Mouse (Mus musculus) C2C12 (cell line): Measurements from ENCODE around the gene Lyar. TPM values are rescaled to one million over a fixed set of nuclear protein-coding genes. Genes with fewer than 3 reads are reported as not detected.

Experiments used
- H3K27me3 ChIP-seq: one replicate; pipeline ENCODE4 v1.6.1; 2011; ENCODE audit not compliant: control insufficient read depth, insufficient read depth, insufficient read length
- H3K36me3 ChIP-seq: one replicate; pipeline ENCODE4 v1.6.1; 2011; ENCODE audit not compliant: control insufficient read depth, insufficient read depth
- H3K4me3 ChIP-seq: one replicate; pipeline ENCODE4 v1.5.1; 2011; ENCODE audit warnings: mild to moderate bottlenecking, control low read depth; ENCODE audit not compliant: poor library complexity, insufficient read depth, severe bottlenecking
- H3K79me2 ChIP-seq: one replicate; pipeline ENCODE4 v1.6.1; 2011; ENCODE audit not compliant: control insufficient read depth, insufficient read depth
- H3K79me3 ChIP-seq: one replicate; pipeline ENCODE4 v1.6.1; 2011; ENCODE audit warnings: low read depth, control low read depth
- H3ac ChIP-seq: one replicate; pipeline ENCODE3; 2011; ENCODE audit warnings: low read depth; ENCODE audit not compliant: control insufficient read depth, insufficient read length
- CEBPB ChIP-seq: IDR thresholded peaks from one replicate; pipeline ENCODE4 v1.6.1; 2011; ENCODE audit warnings: low read depth, mild to moderate bottlenecking, control low read depth, moderate library complexity
- CTCF ChIP-seq: IDR thresholded peaks from one replicate; pipeline ENCODE4 v1.5.1; 2011; ENCODE audit not compliant: control insufficient read depth, insufficient read depth, insufficient read length
- FOSL1 ChIP-seq: IDR thresholded peaks from one replicate; pipeline ENCODE4 v1.8.0; 2011; ENCODE audit warnings: mild to moderate bottlenecking, low read length; ENCODE audit not compliant: poor library complexity, insufficient read depth, severe bottlenecking
- MAX ChIP-seq: IDR thresholded peaks from one replicate; pipeline ENCODE4 v1.6.1; 2011; ENCODE audit warnings: mild to moderate bottlenecking, control low read depth
- MYOD1 ChIP-seq: IDR thresholded peaks from one replicate; pipeline ENCODE4 v1.6.1; 2011; ENCODE audit warnings: low read depth; ENCODE audit not compliant: control insufficient read depth, insufficient read length
- MYOG ChIP-seq: IDR thresholded peaks from one replicate; pipeline ENCODE4 v1.6.1; 2011; ENCODE audit not compliant: control insufficient read depth, insufficient read length; ENCODE audit errors: extremely low read depth
- USF1 ChIP-seq: IDR thresholded peaks from one replicate; pipeline ENCODE4 v1.6.1; 2011; ENCODE audit warnings: low read depth, mild to moderate bottlenecking, control low read depth, moderate library complexity
- polyA plus RNA-seq: library from polyadenylated mRNA; unstranded; fragments of >200 nt; fragmentation: generic; extraction: Trizol; gene quantifications from one replicate; pipeline ENCODE4 v1.2.1, GENCODE M21; 2012; ENCODE audit warnings: missing spikeins

Lyar gene
- polyA plus RNA-seq, 1 experiment = 57.3 TPM

DNA sequence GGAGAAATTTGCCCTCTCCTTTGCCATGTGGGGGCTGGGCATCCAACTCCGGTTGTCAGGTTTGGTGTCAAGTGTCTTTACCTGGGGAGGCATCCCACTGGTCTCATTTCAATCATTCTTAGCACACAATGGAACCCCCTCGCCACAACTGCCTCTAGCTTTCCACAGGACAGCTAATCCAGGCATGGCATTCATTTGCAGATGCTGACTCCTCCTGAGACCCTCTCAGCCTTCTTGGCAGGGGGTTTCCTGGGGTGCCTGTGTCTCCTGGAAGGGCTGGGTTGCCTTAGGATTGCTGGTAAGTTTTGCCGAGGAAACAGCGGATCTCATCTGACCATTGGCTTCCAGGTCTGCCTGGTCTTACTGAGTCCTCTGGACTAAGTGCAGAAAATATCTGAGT is 55.5 kb downstream of the Lyar start, which contains the start of gene Otop1:
Otop1 (plus strand) TSS at position 202 of the 400 bp plus-strand sequence.
- H3K27me3 ChIP-seq = peaks cover 7% of the 10 kb centered on the region
- no peaks in the 10 kb centered on the region for H3K79me2 ChIP-seq
- H3K4me3 ChIP-seq = no peak within 1 kb of the TSS
- TF ChIP-seq MYOG = no peak
- no peak for TF ChIP-seq USF1
- TF ChIP-seq FOSL1 = no peak
- TF ChIP-seq CEBPB = no peak
- H3K79me3 ChIP-seq = no peaks in the 10 kb centered on the region
- H3ac ChIP-seq = no peak within 1 kb of the TSS
- peaks cover 11% of the 10 kb centered on the region for H3K36me3 ChIP-seq

DNA sequence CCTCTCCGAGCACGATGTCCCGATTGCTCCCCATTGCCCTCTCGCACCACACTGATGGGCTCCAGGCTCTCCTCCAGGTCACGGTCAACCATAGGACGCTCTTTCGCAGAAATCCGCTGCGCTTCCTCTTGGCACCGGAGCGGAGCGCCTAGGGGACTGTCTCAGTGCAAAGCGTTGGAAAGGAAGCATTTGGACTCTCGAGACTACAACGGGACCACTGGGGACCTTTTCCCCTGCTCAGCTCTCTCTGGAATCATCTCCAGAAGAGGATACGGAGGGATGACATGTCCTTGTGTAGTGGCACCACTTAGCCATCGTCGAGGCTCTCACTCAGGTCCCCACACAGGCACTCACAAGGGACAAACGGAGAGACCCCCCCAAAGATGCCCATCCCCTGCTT is 56.2 kb downstream of the Lyar start:
- Histone ChIP-seq H3K79me3 (no peaks in the 10 kb centered on the region), H3K79me2 (no peaks in the 10 kb centered on the region), H3K27me3 (peaks cover 7% of the 10 kb centered on the region), H3K36me3 (peaks cover 5% of the 10 kb centered on the region), H3ac (no peak overlapping the region), H3K4me3 (no peak overlapping the region)
- no peak for TF ChIP-seq MYOD1

DNA sequence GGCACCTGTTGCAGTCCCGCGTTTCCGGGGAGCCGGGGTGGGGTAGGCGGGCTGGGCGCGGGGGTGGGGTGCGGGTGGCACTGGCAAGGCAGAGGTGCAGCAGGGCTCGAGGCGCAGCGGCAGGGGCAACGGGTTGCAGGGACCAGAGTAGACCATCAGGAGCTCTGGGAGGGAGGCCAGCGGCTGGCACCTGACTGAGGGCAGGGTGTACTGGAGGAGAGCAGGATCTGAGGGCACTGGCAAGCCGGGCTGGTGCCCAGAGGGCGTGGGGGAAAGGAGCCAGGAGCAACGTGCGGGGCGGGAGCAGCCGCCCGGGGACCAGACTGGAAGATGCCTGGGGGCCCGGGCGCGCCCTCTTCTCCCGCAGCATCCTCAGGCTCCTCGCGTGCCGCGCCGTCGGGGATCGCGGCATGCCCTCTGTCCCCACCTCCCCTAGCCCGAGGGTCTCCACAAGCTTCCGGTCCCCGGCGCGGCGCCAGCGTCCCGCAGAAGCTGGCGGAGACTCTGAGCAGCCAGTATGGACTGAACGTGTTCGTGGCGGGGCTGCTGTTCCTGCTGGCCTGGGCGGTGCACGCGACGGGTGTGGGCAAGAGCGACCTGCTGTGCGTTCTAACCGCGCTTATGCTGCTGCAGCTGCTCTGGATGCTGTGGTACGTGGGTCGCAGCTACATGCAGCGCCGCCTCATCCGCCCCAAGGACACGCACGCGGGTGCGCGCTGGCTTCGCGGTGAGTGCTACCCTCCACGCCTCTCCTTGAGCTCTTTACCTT is 57.0 kb downstream of the Lyar start:
- TF ChIP-seq USF1 (no peak), CTCF (no peak), CEBPB (no peak), MAX (no peak), FOSL1 (no peak), MYOD1 (no peak), MYOG (no peak)

DNA sequence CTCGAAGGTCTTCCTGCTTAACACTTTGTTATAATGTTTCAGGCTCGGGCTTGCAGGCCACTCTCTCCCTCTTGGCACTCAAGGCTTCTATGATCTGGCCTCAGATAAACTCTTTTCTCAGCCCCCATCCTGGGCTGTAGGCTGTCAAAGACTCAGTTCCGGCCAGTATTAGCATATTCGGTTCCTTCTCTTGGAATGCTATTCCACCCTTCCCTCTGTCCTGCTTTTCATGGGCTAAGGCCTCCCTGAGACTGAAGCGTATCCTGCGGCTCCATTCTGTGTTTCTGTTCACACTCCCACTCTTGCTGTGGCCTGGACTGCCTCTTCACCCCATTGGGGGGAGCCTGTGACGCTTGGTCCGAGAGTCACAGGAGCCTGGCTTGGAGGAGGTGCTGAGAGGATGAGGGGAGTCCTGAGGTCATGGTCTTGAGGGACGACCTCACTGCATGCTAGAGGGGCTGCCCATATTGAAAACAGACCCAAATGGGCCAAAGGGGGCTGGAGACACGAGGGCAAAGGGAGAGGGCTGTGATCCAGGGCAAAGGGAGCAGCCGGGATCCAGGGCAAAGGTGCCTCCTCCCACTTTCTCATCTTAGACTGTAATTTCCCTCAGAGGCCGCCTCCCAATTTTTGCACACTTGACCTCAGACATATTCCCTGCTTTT is 57.8 kb downstream of the Lyar start:
- TF ChIP-seq CEBPB (no peak), USF1 (no peak), FOSL1 (no peak), CTCF (no peak), MYOG (no peak), MAX (no peak), MYOD1 (no peak)
- no peak overlapping the region for H3ac ChIP-seq
- H3K4me3 ChIP-seq = no peak overlapping the region
- H3K79me3 ChIP-seq = no peaks in the 10 kb centered on the region
- H3K27me3 ChIP-seq = peaks cover 7% of the 10 kb centered on the region
- no peaks in the 10 kb centered on the region for H3K79me2 ChIP-seq
- H3K36me3 ChIP-seq = no peaks in the 10 kb centered on the region

More for the DNA sequence above, 57.0 kb downstream of the Lyar start:
- Histone ChIP-seq H3K79me2 (no peaks in the 10 kb centered on the region), H3K27me3 (peaks cover 7% of the 10 kb centered on the region), H3K79me3 (no peaks in the 10 kb centered on the region), H3ac (no peak overlapping the region), H3K4me3 (no peak overlapping the region), H3K36me3 (no peaks in the 10 kb centered on the region)

DNA sequence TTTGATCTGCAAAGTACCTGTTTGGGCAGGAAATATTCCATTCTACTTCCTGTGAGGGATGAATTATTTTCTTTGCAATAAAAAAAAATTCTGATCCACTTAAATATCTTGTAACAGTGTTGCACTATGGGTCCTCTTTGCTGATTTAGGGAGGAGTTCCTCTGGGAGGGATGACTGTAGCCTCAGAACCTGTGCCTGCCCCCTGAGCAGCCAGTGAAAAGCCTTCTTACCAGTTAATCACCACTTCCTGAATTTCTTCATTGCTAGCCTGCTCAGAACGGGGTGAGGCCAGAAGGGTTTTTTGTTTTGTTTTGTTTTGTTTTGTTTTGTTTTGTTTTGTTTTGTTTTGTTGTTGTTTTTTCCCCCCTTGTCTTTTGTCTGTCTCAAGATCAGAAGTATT is 59.8 kb downstream of the Lyar start:
- Histone ChIP-seq H3K4me3 (no peak overlapping the region), H3K36me3 (no peaks in the 10 kb centered on the region), H3K79me3 (no peaks in the 10 kb centered on the region), H3K27me3 (peaks cover 7% of the 10 kb centered on the region), H3ac (no peak overlapping the region), H3K79me2 (no peaks in the 10 kb centered on the region)
- TF ChIP-seq CEBPB (no peak), MAX (no peak), USF1 (no peak), CTCF (no peak), FOSL1 (no peak), MYOG (no peak), MYOD1 (no peak)

Other genes with a start within 250 kb of the Lyar start
- gene Stx18, start 181.7 kb upstream of the Lyar start, polyA plus RNA-seq = 21.6 TPM
- gene Nsg1, start 60.6 kb upstream of the Lyar start, polyA plus RNA-seq = 39.7 TPM
- gene Zbtb49, start within 50 bp of the Lyar start, polyA plus RNA-seq = 4.7 TPM
- gene Tmem128, start 39.7 kb downstream of the Lyar start, polyA plus RNA-seq = 38.3 TPM
- 0.05 TPM for gene Otop1, start 55.5 kb downstream of the Lyar start, polyA plus RNA-seq
- gene Drd5, start 98.9 kb downstream of the Lyar start, polyA plus RNA-seq = not detected